Comparison of ENCODE assay signal across 24 mouse cellular contexts in the genomic region with DNA sequence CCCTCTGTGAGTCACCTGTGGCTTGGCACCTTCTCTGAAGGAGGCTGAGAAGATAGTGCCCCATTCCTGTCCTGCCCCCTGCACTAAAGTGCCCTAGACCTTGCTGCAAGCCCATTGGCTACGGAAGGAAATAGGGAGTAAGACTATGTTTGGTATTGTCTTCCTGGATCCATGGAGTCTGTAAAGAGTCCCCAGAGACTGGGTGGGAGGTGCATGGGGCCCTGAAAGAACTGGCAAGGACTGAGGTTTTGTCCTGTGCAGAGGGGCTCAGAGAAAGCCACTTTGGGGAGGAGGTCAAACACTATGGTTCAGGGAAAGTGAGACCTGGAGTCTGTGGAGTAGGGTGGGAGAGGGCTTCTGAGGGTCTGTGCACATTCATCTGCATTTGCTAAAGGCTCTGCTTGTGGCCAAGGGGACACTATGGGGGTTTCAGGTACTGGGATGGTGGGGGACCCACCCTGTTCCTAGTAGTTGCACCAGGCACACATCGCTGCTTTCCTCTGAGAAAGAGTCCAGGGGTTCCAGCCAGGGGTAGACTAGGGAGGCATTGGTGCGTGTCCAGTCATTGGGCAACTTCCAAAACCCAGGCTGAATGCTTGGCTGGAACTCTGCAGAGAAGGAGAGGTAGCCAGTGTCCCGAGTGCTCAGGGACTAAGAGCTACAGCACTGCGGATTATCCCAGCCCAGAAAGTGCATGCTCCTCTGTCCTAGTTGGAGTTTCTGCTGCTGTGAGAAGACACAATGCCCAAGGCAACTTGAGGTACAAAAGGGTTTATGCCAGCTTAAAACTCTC. TPM values are rescaled to one million over a fixed set of nuclear protein-coding genes. Genes with fewer than 3 reads are reported as not detected.
A peak's percentile ranks its signal among the peaks of the same experiment; 100 is the strongest.
DNase-seq lines count a peak whose midpoint lies in the region; ATAC-seq lines count a peak whose summit lies in the region.
"Had no signal": no experiment of that assay in that cellular context is flagged by ENCODE, and none has a peak within 500 bp of the region (broad histone marks: within the 10 kb centered on the region; RNA-seq: fewer than 3 reads in every experiment).

No protein-coding gene starts in this region.

- no peak overlapping the region for H3K27ac ChIP-seq in midbrain, embryonic 15.5 days
- H3K27ac ChIP-seq: gastrocnemius, adult 2 months; heart, embryonic 13.5 days; hindbrain, embryonic 13.5 days; kidney, postnatal 0 days; left cerebral cortex, adult 2 months; limb, embryonic 15.5 days; liver, embryonic 15.5 days; macrophage; stomach, postnatal 0 days had no signal

- no peak overlapping the region for H3K9ac ChIP-seq in midbrain, embryonic 15.5 days
- H3K9ac ChIP-seq: heart, embryonic 13.5 days; hindbrain, embryonic 13.5 days; limb, embryonic 15.5 days; liver, embryonic 15.5 days had no signal

- H3K4me1 ChIP-seq in midbrain, embryonic 15.5 days, result no peaks in the 10 kb centered on the region
- H3K4me1 ChIP-seq: hindbrain, embryonic 13.5 days; limb, embryonic 15.5 days; liver, embryonic 15.5 days had no signal

- no peak for ATAC-seq in midbrain, embryonic 15.5 days (replicated peaks)
- ATAC-seq: forebrain, embryonic 14.5 days had no signal

- intact Hi-C loops in heart, postnatal 36 days (cut with DNase I), result no loop called here

- peak; percentile 93 for DNase-seq in heart, adult 11 months
- no peak for DNase-seq in heart, postnatal 36 days
- peak; percentile 41 for DNase-seq in ovary, postnatal 36 days (ENCODE audit: low spot score)
- DNase-seq in ovary, adult 18-20 months (ENCODE audit: low spot score), result no peak
- DNase-seq in kidney, postnatal 10 days, result peak; percentile 59
- no peak for DNase-seq in urinary bladder, postnatal 4 days (ENCODE audit: low spot score in 2 of 2)
- DNase-seq in gastrocnemius, postnatal 4 days (ENCODE audit: low spot score in 2 of 2), result no peak
- DNase-seq: cerebellum, adult 18-20 months; cerebellum, postnatal 36 days; gastrocnemius, adult 2 months; layer of hippocampus, adult 9-11 months; left cerebral cortex, postnatal 4 days; right cerebral cortex, postnatal 14 days; thymus, adult 2 months had no signal

- H3K4me3 ChIP-seq in midbrain, embryonic 15.5 days, result no peak overlapping the region
- H3K4me3 ChIP-seq: gastrocnemius, adult 2 months; heart, embryonic 13.5 days; hindbrain, embryonic 13.5 days; left cerebral cortex, adult 2 months; limb, embryonic 15.5 days; liver, embryonic 15.5 days had no signal

- H3K4me2 ChIP-seq in midbrain, embryonic 15.5 days, result no peak overlapping the region
- H3K4me2 ChIP-seq: heart, embryonic 13.5 days; hindbrain, embryonic 13.5 days; limb, embryonic 15.5 days; liver, embryonic 15.5 days had no signal

- no peaks in the 10 kb centered on the region for H3K9me3 ChIP-seq in midbrain, embryonic 15.5 days
- H3K9me3 ChIP-seq: heart, embryonic 13.5 days; hindbrain, embryonic 13.5 days; limb, embryonic 15.5 days; liver, embryonic 15.5 days had no signal

- whole genome bisulfite sequencing in midbrain, embryonic 15.5 days, result 64% methylated on average over 5 of the region's 5 CpGs

- H3K27me3 ChIP-seq in midbrain, embryonic 15.5 days (replicated peaks), result peaks cover 3% of the 10 kb centered on the region; the same call in 1 of the 2 replicates

- H3K36me3 ChIP-seq in midbrain, embryonic 15.5 days (replicated peaks), result no peaks in the 10 kb centered on the region
- H3K36me3 ChIP-seq: heart, embryonic 13.5 days; hindbrain, embryonic 13.5 days; limb, embryonic 15.5 days; liver, embryonic 15.5 days had no signal

RNA-seq across cellular contexts. Expression of gene AU021092, which starts 4.6 kb away (rescaled TPM):
- total RNA-seq in heart, postnatal 36 days (2021), result 10 to 100 TPM; 22.9 to 23.6 TPM
- polyA plus RNA-seq in midbrain, embryonic 15.5 days (2015; fragmentation: Nextera tagmentation; extraction: Ambion mirVana), result 14.8 and 15.9 TPM in 2 replicates
- total RNA-seq in gastrocnemius, postnatal 4 days (2021), result 1 to 10 TPM; 8.1 to 8.2 TPM
- polyA plus RNA-seq: macrophage had no signal

RNA-seq across cellular contexts. Expression of gene Nagpa, which starts 13.7 kb away (rescaled TPM):
- 10 to 100 TPM; 13.4 to 14.5 TPM for total RNA-seq in heart, postnatal 36 days (2021)
- 11.4 and 14.3 TPM in 2 replicates for polyA plus RNA-seq in midbrain, embryonic 15.5 days (2015; fragmentation: Nextera tagmentation; extraction: Ambion mirVana)
- 10 to 100 TPM in 1 of 2 experiments, 1 to 10 TPM in 1; 7.6 to 10.5 TPM for total RNA-seq in gastrocnemius, postnatal 4 days (2021)

RNA-seq across cellular contexts. Expression of gene Alg1, which starts 15.9 kb away (rescaled TPM):
- total RNA-seq in heart, postnatal 36 days (2021), result 10 to 100 TPM; 13.8 to 14.7 TPM
- 44.5 and 44.8 TPM in 2 replicates for polyA plus RNA-seq in midbrain, embryonic 15.5 days (2015; fragmentation: Nextera tagmentation; extraction: Ambion mirVana)
- total RNA-seq in gastrocnemius, postnatal 4 days (2021), result 10 to 100 TPM; 17.0 to 17.6 TPM

RNA-seq across cellular contexts. Expression of gene Eef2kmt, which starts 38.2 kb away (rescaled TPM):
- 1 to 10 TPM; 8.5 to 9.0 TPM for total RNA-seq in heart, postnatal 36 days (2021)
- polyA plus RNA-seq in midbrain, embryonic 15.5 days (2015; fragmentation: Nextera tagmentation; extraction: Ambion mirVana), result 6.9 and 7.7 TPM in 2 replicates
- 10 to 100 TPM; 17.1 to 18.1 TPM for total RNA-seq in gastrocnemius, postnatal 4 days (2021)

Comparison
In these comparisons a context has a peak if more than half of its experiments do, and no peak if none do; other contexts are left out.
1. DNase-seq: peak in heart, adult 11 months (single experiment), ovary, postnatal 36 days (single experiment) and kidney, postnatal 10 days (single experiment); none in heart, postnatal 36 days (0 of 2), ovary, adult 18-20 months (single experiment), urinary bladder, postnatal 4 days (0 of 2) and gastrocnemius, postnatal 4 days (0 of 2).